Mouse (Mus musculus) thymus, postnatal 0 days (tissue): Measurements from ENCODE around the gene Pimreg. TPM values are rescaled to one million over a fixed set of nuclear protein-coding genes. Genes with fewer than 3 reads are reported as not detected.

Experiments
- DNase-seq: peaks from one replicate; pipeline ENCODE4 v3.0.0-alpha.2; 2015; ENCODE audit warnings: low spot score
- polyA plus RNA-seq: library from polyadenylated mRNA; unstranded; fragments of >200 nt; fragmentation: Nextera tagmentation; extraction: Ambion mirVana; gene quantifications from 2 replicates; pipeline ENCODE4 v1.2.1, GENCODE M21; 2015

Pimreg gene
- 74.2 and 88.2 TPM in 2 replicates for polyA plus RNA-seq

GRCm38 (mm10) chr11:72041768-72042607 lies at the start of gene Pimreg:
Gene Pimreg, plus strand, starts transcription at chr11:72042032.
- DNase-seq = peak; percentile 90

GRCm38 (mm10) chr11:71992438-71992837 lies 49.4 kb upstream of the Pimreg start:
- DNase-seq = no peak

DNA sequence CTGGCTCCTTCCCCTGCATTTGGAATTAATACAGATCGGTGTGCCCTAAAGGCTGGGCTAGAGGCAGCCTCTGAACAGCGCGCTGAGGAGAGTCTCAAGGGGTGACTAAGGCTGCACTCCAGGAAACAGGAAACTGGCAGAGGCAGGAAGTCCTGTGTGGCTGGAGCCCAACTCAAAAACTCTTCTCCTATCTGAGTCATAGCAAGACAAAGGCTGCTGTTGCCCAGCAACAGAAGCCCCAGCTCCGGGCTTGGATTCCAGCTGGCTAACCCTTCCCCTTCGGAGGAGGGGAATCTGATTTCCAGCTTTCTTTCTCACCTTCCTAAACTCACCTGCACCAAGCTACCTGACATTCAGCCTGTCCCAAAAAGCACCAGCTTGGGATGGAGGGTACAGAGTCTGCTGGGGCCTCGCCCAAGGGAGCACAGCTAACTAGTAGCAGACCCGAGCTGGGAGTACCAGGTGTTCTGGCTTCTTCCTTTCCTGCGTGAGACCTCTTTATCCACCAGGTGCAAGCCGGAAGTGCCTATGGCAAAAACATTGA lies 45.8 kb upstream of the Pimreg start:
- peak; percentile 50 for DNase-seq

GRCm38 (mm10) chr11:71996805-71997204 lies 45.0 kb upstream of the Pimreg start:
- no peak for DNase-seq

- DNase-seq = no peak
Measured at GRCm38 (mm10) chr11:72000194-72000593, 41.6 kb upstream of the Pimreg start.

GRCm38 (mm10) chr11:72002138-72002853 lies 39.5 kb upstream of the Pimreg start:
- DNase-seq = peak; percentile 31

DNA sequence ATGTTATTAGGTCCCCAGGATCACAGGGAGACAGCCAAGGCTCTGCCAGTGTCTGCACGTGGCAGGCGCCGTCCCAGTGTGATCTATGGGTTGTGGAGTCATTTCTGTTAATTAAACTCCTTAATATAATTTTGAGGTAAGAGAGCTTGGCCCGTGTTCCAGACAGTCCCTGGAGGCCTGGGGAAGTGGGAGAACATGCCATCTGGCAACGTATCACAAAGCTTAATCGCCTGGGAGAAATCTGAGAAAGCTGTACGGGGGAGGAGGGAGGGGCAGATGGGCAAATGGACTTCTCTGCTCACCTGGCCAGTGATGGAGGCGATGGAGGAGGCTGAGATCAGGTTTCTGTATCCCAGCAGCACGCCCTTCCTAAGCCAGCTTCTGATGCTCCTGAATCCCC lies 38.7 kb upstream of the Pimreg start:
- no peak for DNase-seq

DNA sequence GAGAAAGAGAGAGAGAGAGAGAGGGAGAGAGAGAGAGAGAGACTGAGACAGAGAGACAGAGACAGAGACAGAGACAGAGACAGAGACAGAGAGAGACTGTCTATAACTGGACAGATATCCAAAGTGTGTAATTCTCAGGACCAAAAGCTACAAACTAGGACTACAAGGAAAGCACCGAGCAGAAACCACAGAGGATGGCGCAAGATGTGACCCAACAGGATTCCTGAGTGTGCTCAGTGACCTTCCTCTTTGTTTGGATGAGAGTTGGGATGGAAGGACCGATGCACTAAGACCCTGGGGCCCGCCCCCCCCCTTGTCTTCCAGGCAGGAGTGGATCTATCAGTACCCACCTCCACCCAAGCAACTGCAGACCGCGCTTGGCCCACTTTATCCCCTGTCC lies 36.3 kb upstream of the Pimreg start:
- DNase-seq = no peak

- DNase-seq = no peak
Measured at GRCm38 (mm10) chr11:72010367-72010766, 31.5 kb upstream of the Pimreg start.

DNA sequence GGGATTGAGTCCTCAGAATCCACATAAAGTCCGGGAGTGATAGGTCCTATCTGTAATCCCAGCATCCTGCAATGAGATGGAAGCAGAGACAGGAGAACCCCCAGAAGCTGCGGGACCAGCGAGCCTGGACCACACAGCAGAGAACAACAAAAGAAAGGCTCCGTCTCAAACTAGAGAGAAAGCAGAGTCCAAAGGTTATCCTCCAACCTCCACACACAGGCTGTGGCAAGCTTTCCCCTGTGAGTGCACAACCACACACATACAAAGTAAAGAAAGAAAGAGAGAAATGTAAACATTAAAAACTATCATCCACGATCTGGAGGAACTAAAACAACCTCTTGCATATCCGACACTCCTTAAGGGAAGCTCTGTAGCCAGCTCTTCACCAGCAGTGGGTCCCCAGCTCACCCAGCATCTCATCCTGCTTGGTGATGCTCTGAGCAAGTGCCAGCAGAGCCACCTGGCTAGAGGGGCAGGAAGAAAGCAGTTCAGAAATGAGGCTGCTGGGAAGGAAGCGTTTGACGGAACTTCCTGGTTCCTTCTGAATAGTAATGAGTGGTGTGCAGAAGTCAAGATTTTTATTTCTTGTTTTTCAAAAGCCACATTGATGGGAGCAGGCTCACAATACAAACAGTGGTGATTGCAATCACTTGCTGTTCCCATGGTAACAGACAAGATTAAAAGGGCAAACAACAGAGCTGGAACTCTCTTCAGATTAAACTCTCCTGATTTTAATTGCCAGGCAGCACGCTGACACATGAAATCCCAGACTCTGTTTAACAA lies 30.7 kb upstream of the Pimreg start:
- DNase-seq = no peak

DNA sequence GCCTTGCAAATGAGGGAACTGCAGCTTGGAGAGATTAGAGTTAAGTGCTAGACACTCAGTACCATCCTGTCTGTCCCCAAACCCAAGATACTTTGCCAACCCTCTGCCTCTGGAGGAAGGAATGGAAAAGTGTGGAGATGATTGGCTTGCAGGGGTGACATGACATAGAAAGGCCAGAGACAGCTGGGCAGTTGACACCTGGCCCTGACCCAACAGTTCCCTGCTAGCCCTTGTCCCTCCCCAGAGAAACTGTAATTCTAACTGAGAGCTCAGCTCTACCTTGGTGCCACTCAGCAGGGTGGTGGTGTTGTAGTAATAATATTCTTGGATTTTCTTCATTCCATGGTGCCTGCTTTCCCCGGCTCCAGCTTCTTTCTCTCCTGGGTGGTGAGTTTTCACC lies 29.9 kb upstream of the Pimreg start:
- no peak for DNase-seq

DNA sequence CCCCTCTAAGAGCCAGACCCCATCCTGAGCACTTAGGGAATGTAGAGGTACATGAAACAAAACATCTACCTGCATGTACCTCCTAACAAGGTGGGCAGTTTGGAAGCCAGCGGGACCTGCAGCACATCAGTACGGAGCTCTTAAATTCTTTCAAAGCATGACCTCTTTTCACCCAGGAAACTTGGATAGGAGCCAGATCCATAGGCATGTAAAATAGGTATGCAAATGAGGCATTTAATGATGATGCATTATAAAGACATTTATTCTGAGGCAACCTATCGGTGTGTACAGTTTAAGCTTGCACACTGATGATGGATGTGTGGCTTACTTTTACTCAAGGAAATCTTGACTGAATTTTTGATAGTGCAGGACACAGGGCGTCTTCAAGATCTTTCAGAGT lies 27.2 kb upstream of the Pimreg start:
- DNase-seq = no peak

GRCm38 (mm10) chr11:72016518-72017252 lies 25.1 kb upstream of the Pimreg start:
- no peak for DNase-seq

- no peak for DNase-seq
Measured at GRCm38 (mm10) chr11:72017253-72017601, 24.6 kb upstream of the Pimreg start.

- no peak for DNase-seq
Measured at GRCm38 (mm10) chr11:72021015-72021414, 20.8 kb upstream of the Pimreg start.

DNA sequence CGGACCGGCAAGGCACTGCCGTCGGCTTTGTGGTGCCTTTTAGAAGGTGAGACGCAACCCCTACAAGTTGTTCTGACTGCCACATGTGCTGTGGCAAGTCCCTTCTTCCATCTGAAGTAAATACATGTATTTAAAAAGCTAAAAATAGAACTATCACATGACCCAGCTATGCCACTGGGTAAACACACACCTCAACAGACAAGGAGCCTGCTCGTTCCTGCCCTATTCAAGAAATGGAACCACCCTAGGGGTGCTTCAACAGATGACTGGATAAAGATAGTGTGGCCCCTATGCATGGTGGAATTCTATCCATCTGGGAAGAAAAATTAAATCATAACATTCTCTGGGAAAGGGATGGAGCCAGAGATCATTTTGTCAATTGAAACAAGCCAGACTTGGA lies 19.0 kb upstream of the Pimreg start:
- no peak for DNase-seq

- no peak for DNase-seq
Measured at GRCm38 (mm10) chr11:72023581-72023980, 18.3 kb upstream of the Pimreg start.

DNA sequence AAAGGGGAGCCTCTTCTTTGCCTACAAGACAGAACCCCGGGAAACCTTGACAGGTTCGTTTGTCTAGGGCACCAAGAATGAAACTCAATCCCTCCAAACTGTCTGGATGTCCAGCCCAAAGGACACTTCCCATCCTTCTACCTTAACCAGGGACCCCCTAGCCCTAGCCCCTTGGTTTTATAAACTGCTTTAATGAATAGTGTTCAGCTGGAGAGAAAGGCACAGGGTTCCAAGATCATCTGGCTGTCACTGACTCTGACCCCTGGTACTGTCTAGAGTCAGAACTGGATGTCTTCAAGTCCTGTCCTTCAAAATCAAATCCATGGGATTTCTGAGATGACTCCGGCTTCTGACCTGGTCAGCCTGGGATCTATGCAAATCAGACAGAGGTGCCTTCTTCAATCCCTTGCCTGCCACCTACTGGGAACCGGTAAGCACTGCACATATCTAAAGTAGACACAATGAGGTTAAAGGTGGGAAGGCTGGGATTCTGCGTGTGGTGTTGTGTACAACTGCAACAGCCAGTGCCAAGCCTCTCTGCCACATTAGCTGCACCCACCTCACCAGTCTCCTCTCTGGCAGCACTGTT lies 17.5 kb upstream of the Pimreg start:
- peak; percentile 57 for DNase-seq

DNA sequence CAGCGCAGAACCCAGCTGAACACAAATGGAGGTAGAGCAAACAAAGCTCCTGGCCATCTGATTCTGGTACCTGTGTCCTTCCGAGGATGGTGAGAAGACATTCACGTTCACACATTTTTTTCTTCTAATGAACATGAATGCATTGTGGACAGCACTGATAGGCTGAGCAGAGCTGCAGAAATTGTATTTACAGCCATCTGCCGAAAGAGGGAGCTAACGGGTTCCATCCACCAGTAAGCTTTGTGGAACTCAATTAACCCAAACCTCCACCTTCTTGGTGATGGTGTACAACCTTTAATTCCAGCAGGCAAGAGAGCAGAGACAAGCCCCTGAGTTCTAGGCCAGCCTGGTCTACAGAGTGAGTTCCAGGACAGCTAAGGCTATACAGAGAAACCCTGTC lies 16.0 kb upstream of the Pimreg start:
- peak; percentile 52 for DNase-seq

DNA sequence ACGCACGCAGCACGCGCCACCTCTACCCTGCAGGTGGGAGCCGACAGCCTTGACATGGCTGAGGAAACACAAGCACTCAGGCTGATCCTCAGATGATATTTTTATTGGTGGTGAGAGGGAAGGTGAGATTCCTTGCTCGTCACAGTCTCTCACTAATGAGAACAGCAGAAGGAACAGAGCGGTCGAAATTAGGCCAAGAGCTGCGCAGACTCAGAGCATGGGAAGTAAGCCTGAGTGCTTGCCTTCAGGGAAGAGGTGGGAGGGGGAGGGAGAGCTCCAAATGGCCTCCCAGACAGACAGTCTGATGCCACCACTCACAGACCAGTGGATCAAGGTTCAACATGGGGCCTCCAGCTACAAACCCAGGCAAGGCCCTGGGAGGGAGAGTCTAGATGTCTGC lies 15.3 kb upstream of the Pimreg start:
- no peak for DNase-seq

DNA sequence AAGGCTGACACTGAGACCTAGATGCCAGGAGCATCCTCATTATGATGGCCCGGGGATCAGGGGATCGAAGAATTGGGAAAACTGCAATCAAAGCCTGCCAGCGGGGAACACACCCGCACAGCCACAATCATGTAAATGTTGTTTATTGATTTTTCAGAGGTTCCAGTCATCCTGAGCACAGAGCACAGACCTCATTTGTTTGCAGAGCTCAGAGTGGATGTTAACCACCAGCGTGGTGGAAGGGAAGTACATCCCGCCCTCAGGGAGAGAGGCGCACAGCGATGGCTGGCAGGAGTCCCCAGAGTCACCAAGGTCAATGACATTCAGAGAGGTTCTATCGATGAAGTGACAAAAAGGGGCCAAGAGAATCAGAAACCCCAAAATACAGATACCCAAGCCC lies 14.0 kb upstream of the Pimreg start:
- DNase-seq = no peak
